Mouse (Mus musculus): ENCODE measurements around the gene Bak1.
A peak's percentile ranks its signal among the peaks of the same experiment; 100 is the strongest.

Bak1 gene

GRCm38 (mm10) chr17:27028909-27029308 is at the start of gene Bak1:
TSS of gene Bak1 (minus strand) at chr17:27029009.
- no peak for DNase-seq

GRCm38 (mm10) chr17:27078499-27078898 is 49.7 kb upstream of the Bak1 start:
- DNase-seq, result no peak

- DNase-seq, result no peak
Observed at GRCm38 (mm10) chr17:27077920-27078319, 49.1 kb upstream of the Bak1 start.

- no peak for DNase-seq
Observed at GRCm38 (mm10) chr17:27077133-27077532, 48.3 kb upstream of the Bak1 start.

GRCm38 (mm10) chr17:27074849-27075745 is 46.3 kb upstream of the Bak1 start:
- DNase-seq, result no peak

GRCm38 (mm10) chr17:27074236-27074635 is 45.4 kb upstream of the Bak1 start:
- DNase-seq, result peak in 1 of 2 experiments; percentile 30

- no peak for DNase-seq
Observed at GRCm38 (mm10) chr17:27073778-27074177, 45.0 kb upstream of the Bak1 start.

- no peak for DNase-seq
Observed at GRCm38 (mm10) chr17:27073126-27073525, 44.3 kb upstream of the Bak1 start.

- DNase-seq, result no peak
Observed at GRCm38 (mm10) chr17:27072363-27072762, 43.6 kb upstream of the Bak1 start.

GRCm38 (mm10) chr17:27071630-27072029 is 42.8 kb upstream of the Bak1 start:
- peak in 1 of 2 experiments; percentile 39 for DNase-seq

GRCm38 (mm10) chr17:27070913-27071312 is 42.1 kb upstream of the Bak1 start:
- no peak for DNase-seq

GRCm38 (mm10) chr17:27069071-27069470 is 40.3 kb upstream of the Bak1 start:
- DNase-seq, result no peak

- no peak for DNase-seq
Observed at GRCm38 (mm10) chr17:27066065-27066464, 37.3 kb upstream of the Bak1 start.

- DNase-seq, result no peak
Observed at GRCm38 (mm10) chr17:27064195-27064594, 35.4 kb upstream of the Bak1 start.

- no peak for DNase-seq
Observed at GRCm38 (mm10) chr17:27063717-27064116, 34.9 kb upstream of the Bak1 start.

GRCm38 (mm10) chr17:27062684-27063083 is 33.9 kb upstream of the Bak1 start:
- no peak for DNase-seq

- no peak for DNase-seq
Observed at GRCm38 (mm10) chr17:27061727-27062126, 32.9 kb upstream of the Bak1 start.

GRCm38 (mm10) chr17:27060698-27061097 is 31.9 kb upstream of the Bak1 start:
- no peak for DNase-seq

- DNase-seq, result peak; percentile 49 to 58
Observed at GRCm38 (mm10) chr17:27057517-27058055, 28.8 kb upstream of the Bak1 start.

GRCm38 (mm10) chr17:27056812-27057516 is 28.2 kb upstream of the Bak1 start, which contains the start of gene Itpr3:
TSS of gene Itpr3 (plus strand) at chr17:27057304.
- DNase-seq, result peak; percentile 88 to 90

- peak; percentile 69 to 79 for DNase-seq
Observed at GRCm38 (mm10) chr17:27056170-27056569, 27.4 kb upstream of the Bak1 start.

- DNase-seq, result peak in 1 of 2 experiments; percentile 68
Observed at GRCm38 (mm10) chr17:27051514-27051913, 22.7 kb upstream of the Bak1 start.

- DNase-seq, result no peak
Observed at GRCm38 (mm10) chr17:27050853-27051252, 22.0 kb upstream of the Bak1 start.
